Mouse (Mus musculus) kidney, adult 2 months (tissue): ENCODE data around the gene Hspb1.

Experiments used
- CTCF ChIP-seq: fragments of 200-500 bp; conservative IDR thresholded peaks from 2 replicates; pipeline ENCODE4 v1.5.1; 2011; ENCODE audit warnings: low read depth, mild to moderate bottlenecking, control low read depth, low read length, moderate library complexity, mixed read lengths; ENCODE audit not compliant: insufficient read depth, insufficient read length
- POLR2A ChIP-seq: fragments of 200-500 bp; IDR thresholded peaks from one replicate; pipeline ENCODE4 v1.6.1; 2011; ENCODE audit warnings: low read depth, low read length, control low read depth

DNA sequence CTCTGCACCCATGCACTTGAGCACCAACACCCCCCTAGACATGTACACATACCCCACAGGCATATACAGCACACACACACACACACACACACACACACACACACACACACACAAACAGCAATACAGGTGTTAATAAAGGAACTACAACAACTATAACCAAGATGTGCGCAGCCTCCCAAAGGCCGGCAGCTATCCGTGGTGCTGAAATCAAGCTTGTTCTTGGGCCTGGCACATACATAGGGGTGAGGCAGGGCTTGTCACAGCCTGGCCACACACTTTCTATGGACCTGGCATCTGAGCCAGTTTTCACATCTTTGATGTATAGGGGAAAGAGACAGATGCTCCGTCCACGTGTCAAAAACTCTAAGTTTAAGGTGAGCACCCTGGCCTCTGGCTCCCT is 44.3 kb upstream of the Hspb1 start:
- TF ChIP-seq CTCF (no peak), POLR2A (no peak)
